Mouse (Mus musculus) heart, adult 8-10 months (tissue): Measurements from ENCODE around the gene Blmh. TPM values are rescaled to one million over a fixed set of nuclear protein-coding genes. Genes with fewer than 3 reads are reported as not detected.
"Not testable (repeated sequence)": the region's sequence is repeated elsewhere in the genome, so short reads cannot be mapped to it uniquely, and the experiment has no call there.

ENCODE experiments used
- DNase-seq: peaks from one replicate; pipeline ENCODE4 v3.0.0; 2022; ENCODE audit warnings: low spot score
- total RNA-seq, 4 experiments: library from RNA; stranded (reverse); gene quantifications; 2 replicates each; pipeline ENCODE4 v1.2.4; 2022

Blmh gene
- total RNA-seq, 4 experiments from 2014 or later: 27.6 to 31.0 (median 28.0) TPM

DNA sequence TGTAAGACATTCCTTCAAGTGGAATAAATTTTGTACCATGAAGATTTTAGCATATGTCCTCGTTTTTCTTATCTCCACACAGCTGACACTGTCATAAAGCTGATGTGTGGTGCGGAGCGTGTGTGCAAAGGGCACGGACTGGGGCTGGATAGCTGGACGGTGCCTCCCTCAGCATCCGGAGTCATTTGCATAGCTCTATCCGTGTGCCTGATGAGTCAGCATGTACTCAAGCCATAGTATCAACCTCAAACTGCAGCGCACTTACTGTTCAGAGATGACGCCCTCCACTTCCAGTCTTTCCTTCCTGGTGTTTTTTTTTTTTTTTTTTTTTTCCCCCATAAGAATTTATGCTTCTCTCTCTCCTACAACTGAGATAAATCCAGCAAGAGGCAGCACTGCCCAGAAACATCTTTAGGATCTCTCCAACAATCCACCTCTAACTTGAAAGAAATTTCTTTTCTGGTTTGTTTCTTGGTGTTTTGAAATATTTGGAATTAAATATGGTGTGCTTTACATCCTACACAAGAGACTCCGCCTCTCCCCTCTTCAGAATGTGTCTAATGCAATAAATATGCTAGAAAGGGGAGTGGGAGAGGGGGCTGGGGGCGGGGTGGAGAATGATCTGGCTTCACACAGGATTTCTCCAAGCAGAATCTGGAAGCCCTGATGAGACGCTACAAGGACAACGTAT is 7.9 kb upstream of the Blmh start:
- no peak for DNase-seq

DNA sequence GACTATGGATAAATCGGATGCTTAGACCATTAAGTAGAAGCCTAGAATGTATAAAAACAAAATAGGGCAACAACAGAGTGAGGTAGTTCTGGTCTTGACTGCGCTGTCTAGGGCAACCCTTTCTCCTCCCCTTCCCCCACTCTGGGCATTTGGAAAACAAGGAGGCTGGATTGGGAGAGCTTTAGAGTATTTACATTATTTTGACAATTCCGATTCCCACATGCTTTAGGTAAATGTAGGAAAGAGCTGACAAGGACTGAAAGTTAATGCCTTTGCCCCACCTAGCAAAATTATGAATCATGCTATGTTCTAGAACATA is 7.4 kb upstream of the Blmh start:
- DNase-seq: no peak

DNA sequence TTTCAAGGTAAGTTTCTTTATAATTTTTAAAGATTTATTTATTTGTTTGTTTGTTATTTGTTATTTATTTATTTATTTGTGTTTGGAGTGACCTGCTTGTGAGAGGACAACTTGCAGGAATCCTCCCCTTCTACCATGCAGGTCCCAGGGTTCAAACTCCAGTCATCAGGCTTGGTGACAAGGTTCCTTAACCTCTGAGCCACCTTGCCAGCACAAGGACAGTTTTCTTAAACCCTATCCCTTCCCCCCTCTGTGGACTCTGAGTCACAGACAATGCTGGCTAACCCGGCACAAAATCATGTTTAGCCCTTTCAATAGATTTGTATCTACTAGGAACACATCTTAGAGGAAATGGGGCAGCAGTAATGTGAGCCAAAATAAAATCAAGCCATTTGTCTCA is 4.0 kb upstream of the Blmh start:
- DNase-seq: no peak

DNA sequence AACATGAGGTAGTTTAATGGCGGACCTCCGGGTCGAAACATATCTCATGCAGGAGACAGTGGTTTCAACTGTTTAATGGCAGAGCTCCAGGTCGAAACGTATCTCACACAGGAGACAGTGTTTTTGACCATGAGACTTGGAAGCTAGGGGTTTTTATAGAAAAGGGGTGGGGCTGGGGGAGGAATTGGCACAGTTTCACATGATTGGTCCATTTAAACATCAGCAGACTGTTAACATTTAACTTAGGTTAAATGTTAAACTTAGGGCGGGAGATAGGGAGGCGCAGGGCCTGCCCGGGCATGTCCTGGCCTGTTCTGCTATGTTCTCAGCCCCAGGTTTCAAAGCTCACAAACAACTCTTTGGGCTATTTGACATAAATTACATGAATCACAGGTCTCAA is 4.0 kb downstream of the Blmh start:
- not testable (repeated sequence) for DNase-seq

DNA sequence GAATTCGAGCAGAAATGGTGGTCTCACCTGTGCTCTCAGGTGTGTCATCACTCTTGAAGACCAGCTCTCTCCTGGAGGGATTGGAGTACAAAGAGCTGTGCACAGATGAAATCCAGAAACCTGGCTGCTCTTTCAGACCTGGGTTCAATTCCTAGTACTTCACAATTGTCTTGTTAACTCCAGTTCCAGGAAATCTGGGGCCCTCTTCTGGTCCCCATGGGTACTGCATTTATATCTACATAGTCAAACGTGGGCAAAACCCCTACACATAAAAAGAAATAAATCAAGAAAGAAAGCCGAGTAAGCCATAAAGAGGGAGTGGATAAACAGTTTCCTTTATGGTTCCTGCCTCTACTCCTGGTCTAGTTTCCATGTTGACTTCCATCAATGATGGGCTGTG is 8.6 kb downstream of the Blmh start:
- DNase-seq: no peak

DNA sequence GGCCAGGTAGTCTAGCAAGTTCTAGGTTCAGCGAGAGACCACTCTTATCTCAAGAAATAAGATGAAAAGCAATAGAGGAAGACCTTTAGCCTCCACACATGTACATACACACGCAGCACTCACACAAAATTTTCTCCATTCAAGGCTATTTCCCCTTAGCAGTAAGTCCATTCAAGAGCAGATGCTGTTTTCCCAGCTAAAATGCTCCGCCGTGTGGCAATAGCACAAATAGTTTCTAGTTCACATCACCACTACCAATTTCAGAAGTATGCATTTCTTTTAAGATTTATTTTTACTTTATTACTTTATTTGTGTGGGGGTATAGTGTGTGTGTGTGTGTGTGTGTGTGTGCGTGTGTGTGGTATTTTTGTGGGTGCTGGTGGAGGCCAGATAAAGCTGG is 12.0 kb downstream of the Blmh start:
- no peak for DNase-seq

DNA sequence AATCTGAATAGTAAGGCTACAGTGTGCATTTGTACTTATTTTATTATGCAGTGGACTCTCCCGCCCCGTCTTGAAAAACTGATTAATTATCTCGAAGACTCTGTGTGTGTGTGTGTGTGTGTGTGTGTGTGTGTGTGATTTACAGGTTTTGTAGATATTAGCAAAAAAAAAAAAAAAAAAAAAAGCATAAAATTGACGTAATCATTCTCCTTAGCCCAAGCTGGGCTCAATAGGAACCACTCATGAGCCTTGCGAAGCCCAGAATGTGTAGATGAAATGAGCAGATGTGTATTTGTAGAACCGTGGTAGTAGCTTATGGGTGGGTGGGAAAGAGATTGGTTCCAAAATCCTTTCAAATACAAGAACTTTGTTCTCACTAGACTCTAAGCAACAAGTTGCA is 20.2 kb downstream of the Blmh start:
- no peak for DNase-seq

DNA sequence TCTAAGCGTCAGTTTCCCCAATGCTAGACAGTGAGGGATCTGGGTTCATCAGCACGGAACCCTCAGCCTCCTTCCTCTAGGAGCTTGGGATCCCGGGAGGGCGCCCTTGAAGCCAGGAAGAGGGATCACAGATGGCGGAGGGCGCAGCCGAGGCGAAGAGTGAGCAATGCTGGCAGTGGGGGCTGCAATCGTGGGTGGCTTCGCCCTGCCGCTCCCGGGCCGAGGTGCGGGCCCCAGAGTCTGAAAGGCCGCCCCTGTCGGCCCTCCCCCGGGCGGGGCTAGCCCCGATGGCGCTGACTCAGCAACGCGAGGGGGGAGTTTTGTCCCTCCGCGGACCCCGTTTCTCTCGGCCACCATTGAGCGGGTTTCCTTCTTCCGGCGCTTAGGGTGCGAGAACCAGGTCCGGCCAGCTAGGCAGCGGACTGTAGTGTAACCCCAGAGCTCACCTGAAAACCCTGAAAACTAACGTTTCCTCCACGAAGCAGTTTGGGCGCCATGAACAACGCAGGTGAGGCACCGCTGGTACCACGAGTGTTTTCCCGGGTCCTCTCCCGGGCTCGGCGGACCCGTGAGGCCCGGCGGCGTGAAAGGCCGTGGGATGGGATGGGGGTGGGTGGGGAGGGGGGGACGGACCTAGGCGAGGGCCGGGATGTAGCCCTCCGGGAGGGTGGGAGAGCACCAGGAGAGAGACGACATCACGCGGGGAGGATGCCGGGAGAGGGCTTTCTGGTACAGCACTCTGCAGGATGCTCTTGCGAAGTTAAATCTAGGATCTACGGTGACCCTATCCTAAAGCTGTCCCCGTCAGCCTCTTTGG is 21.0 kb downstream of the Blmh start:
- DNase-seq: peak; percentile 94

DNA sequence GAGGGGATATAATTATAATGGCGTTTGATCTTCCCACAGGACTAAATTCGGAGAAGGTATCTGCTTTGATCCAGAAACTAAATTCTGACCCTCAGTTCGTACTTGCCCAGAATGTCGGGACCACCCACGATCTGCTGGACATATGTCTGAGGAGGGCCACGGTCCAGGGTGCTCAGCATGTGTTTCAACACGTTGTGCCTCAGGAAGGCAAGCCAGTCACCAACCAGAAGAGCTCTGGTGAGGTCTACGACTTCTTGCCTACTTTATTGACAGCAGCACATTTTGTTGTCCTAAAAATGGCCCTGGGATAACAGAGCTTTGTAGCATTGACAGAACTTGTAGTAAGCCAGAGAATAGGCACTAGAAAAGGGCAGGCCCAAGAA is 21.6 kb downstream of the Blmh start:
- DNase-seq: no peak

DNA sequence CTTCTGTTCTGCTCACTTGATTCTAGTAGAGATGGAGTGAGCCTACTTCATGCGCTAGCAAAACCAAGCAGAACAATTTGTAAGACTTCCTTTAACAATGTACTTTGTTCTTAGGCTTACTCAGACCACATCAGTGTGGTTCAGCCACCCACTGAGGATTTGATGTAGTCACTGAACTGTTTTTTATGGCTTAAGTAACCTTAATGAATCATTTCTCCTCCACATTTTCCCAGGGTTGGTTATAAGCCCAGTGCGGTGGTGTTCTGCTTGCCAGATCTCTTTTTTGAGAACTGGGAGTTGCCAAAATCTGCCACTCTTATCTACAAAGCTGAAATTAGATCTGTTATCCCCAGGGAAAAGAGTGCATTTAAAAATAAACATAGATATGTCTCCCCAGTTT is 28.9 kb downstream of the Blmh start:
- peak; percentile 35 for DNase-seq

DNA sequence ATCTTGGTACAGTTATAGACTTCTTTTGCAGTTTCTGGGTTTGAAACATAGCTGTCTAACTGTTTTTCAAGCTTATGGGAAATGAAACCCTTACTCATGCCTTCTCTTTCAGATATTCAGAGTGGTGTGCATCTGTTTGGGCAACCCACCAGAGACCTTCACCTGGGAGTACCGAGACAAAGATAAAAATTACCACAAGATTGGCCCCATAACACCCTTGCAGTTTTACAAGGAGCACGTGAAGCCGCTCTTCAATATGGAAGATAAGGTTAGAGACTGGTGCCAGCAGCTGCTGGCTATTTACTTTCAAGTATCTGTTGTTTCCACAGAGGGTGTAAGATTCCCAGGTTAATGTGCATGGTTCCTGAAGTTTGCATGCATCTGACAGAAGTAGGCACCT is 41.1 kb downstream of the Blmh start:
- no peak for DNase-seq

DNA sequence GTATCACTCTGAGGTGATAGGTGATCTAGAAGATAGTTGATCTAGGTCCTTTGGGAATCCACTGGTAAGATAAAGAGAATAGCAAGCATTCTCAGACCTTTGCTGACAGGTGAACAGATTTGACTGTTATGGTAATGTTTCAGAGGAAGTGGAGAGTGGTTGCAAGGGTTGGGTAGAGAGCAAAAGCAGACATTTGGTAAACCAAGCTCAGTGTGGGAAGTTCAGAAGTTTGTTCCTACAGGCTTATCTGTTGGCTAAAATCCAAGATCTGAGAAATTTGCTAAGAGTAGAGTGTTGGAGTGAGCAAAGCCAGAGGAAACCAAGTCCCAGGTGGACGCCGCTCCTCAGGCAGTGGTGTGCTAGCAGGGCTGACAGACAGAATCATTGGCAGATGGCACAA is 45.7 kb downstream of the Blmh start:
- DNase-seq: no peak

DNA sequence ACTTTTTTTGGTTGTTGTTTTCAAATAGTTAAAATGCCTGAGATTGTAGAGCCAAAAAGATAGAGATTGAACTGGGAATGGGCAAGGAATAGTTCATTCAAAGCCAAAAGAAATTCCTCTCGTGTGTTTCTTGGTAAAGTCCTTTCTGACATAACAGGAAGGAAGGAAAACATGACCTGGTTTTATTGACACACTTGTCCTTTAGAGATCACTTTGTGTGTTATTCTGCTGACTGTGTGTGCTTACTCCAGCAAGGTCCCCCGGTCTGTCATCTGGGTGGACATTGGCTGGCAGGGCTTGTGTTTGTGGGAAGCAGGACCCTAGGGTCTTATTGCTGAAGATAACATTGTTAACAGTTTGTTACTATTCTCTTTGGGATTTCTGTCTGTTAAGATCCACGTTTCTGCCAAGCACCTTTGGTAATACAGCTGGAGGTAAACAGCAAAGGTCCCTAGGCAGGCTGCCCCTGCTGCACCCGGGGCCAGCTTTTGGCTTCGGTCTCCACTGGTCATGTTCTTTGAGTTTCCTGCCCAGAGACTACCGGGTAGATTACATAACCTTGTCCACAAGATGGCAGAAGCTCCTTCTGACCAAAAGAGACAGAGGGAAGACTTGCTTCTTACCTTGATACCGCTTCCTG is 50.2 kb downstream of the Blmh start:
- no peak for DNase-seq

DNA sequence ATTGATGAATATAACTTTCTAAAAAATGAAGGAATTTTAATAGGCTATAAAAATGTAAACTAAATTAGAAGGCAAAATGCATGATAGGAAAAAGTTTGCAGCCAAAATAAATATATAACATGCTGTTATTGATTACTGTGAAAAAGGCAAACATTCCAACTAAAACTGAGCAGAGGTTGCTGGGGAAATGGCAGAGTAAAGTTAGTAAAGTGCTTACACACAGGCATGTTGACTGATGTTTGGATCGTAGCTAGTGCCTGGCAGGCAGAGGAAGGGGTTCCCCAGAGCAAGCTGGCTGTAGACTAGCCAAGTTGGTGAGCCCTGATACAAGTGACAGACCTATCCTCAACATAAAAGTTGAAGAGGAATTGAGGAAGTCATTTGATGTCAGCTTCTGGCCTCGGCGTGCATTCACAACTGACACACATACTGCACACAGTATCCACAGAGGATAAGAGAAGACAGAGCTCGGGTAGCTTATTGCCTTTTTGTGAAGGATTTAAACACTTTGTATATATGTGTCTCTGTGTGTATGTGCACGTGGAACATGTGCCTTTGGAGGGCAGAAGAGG is 57.0 kb downstream of the Blmh start:
- DNase-seq: no peak

DNA sequence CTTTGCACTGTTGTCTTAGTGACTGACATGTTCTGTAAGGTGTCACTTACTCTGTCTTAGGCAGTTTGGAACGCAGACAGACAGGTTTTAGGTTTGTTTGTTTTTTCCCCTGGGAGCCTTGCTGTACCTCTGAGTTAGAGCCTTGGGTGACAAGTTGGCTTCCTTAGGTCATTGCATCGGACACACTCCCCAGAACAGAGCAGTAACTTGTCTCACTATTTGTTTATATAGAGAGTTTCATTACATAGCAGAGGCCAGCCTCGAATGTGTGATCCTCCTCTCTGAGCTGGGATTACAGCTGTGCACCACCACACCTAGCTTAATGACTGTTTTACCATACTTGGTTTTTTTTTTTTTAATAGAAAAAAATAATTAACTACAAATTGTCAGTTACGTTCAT is 57.8 kb downstream of the Blmh start:
- DNase-seq: no peak

DNA sequence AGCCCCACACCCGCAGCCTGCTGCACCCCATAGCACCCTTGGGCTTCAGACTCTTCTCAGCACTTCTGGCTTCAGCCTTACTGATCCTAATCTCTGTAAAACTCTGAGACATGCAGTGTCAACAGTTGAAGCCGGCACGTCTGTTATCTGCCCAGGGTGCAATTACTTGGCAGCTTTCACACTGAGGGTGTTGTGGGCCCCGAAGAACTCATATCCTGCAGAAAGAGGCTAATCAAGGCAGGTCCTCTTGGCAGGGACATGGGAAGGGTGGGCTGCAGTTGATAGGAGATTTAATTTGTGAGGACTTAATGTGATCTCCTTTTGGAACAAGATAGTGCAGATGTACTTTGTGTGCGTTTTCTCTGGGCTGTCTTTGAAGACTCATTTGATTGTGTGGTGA is 59.0 kb downstream of the Blmh start:
- DNase-seq: no peak

DNA sequence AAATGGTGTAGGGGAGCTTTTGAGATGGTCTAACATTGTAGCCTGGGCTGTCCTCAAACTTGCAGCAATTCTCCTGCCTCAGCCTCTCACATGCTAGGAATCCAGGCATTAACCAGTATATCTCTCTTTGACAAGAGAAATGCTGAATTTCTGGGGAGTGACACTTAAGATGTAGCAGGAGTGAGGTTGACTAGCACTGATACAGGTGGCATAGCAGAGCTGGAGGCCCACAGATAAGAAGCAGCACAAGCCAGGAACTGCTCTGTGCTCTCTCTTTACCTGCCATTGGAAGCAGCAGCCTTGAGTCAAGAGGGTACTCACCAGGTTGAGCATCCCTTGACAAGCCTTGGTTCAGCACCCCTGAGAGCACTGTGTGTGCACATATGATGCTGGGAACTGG is 59.6 kb downstream of the Blmh start:
- DNase-seq: no peak

DNA sequence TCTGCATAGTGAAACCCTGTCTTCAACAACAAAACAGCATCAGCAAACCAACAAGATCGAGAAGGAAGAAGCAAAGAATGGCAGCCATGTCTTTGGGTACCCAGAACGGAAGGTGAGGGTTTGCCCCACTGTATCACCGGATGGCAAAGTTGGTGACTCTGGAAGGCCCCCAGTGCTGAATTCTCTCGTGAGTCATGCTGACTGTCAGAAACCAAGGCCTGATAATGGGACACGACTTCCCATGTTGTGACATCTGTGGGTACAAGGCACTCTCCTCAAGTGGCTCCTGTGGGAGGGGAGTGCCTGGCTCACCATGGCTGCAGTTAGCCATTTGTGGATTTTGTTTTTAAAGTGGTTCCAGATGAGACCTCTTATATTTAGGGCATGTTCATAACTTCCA is 66.2 kb downstream of the Blmh start:
- no peak for DNase-seq

DNA sequence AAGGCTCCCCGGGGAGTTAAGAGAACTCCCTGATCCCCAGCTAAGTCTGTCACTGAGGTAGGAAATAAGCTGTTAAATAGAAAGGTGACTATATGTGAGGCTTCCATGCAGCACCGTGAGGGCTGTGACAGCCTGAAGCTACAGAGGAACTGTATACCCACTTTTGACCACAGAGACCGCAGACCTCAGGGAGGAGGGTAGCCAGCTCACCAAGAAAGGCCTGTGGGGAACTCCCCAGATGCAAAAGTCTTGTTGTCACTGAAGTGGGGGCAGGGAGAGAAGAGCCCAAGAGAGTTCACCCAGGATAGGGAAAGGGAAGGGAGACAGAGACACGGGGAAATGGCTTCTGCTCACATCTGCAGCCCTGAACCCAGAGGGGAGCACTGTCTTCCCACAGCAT is 68.3 kb downstream of the Blmh start:
- no peak for DNase-seq

DNA sequence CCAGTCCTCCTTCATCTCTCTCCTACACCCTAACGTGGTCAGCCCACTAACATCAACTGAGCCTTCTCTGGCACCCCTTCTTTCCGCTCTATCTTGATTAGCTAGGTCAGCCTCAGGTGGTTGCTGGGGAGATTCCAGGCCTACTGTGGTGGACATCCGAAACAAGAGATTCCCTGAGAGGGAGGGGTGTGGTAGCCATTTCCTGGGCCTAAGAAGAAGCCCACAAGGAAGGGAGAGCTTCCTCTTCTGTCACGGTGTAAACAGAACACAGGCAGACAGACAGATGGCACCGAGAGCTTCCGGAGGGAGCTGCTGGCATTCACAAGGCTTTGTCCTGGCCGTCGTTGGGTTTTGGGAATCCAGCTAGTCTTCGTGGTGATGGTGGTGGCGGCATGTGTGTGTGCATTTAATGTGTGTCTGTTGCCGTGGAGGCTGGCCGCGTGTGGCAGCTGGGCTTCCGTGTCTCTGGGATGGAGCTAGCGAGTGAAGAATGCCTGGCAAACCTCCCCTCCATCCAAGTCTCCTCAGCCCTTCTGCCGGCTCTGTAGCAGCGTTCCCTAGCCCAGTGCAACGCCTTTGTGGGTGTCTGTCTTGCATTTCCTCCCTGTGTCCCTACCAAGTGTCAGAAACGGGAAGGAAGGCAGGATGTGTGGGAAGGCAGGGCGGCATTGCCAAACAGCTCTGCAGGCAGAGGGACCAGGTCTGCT is 71.5 kb downstream of the Blmh start:
- no peak for DNase-seq

DNA sequence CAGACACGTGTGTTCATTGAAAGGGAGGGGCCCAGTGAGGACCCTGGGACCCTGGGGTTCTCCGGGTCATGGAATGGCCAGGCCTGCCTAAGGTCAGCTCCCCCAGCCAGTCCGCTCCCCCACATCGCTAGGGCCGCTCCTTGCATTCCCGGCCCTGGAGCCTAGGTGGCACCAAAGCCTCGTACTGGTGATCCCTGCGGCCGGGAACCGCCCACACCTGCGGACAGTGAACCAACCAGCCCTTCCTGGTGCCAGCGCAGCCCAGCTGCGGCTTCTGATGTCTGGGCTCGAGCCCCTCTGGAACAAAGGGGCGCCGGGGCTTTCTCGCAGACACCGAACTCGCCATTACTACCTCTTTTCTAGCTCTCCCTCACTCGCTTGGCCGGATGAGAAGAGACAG is 72.7 kb downstream of the Blmh start:
- peak; percentile 39 for DNase-seq
